Mouse (Mus musculus): ENCODE data around the gene Sema3b.
"Not testable (repeated sequence)": the region's sequence is repeated elsewhere in the genome, so short reads cannot be mapped to it uniquely, and the experiment has no call there.

Sema3b gene

GRCm38 (mm10) chr9:107570016-107570415 lies 39.0 kb downstream of the Sema3b start:
- no peak for DNase-seq (ENCODE audit: low read depth, low spot score)

GRCm38 (mm10) chr9:107569270-107569669 lies 39.8 kb downstream of the Sema3b start:
- DNase-seq (ENCODE audit: low read depth, low spot score), result no peak

GRCm38 (mm10) chr9:107568331-107569261 lies 40.4 kb downstream of the Sema3b start:
- peak; percentile 89 for DNase-seq (ENCODE audit: low read depth, low spot score)

GRCm38 (mm10) chr9:107567702-107568319 lies 41.2 kb downstream of the Sema3b start, which contains the start of gene Hyal2:
Gene Hyal2, plus strand, starts transcription at chr9:107567945.
- no peak for DNase-seq (ENCODE audit: low read depth, low spot score)

GRCm38 (mm10) chr9:107566855-107567254 lies 42.2 kb downstream of the Sema3b start:
- DNase-seq (ENCODE audit: low read depth, low spot score), result no peak

GRCm38 (mm10) chr9:107566041-107566709 lies 42.9 kb downstream of the Sema3b start:
- DNase-seq (ENCODE audit: low read depth, low spot score), result peak; percentile 73

- DNase-seq (ENCODE audit: low read depth, low spot score), result not testable (repeated sequence)
These were observed 43.5 kb downstream of the Sema3b start for GRCm38 (mm10) chr9:107565556-107565955.

- DNase-seq (ENCODE audit: low read depth, low spot score), result peak; percentile 92
These were observed 45.9 kb downstream of the Sema3b start, which contains the start of gene Tusc2 for GRCm38 (mm10) chr9:107563029-107563581. Gene Tusc2, plus strand, starts transcription at chr9:107563255.

GRCm38 (mm10) chr9:107556346-107556745 lies 52.7 kb downstream of the Sema3b start:
- no peak for DNase-seq (ENCODE audit: low read depth, low spot score)

GRCm38 (mm10) chr9:107555701-107556100 lies 53.3 kb downstream of the Sema3b start:
- no peak for DNase-seq (ENCODE audit: low read depth, low spot score)

GRCm38 (mm10) chr9:107555031-107555457 lies 54.0 kb downstream of the Sema3b start:
- DNase-seq (ENCODE audit: low read depth, low spot score), result no peak

- peak; percentile 100 for DNase-seq (ENCODE audit: low read depth, low spot score)
These were observed 54.7 kb downstream of the Sema3b start for GRCm38 (mm10) chr9:107554319-107554825.

- peak; percentile 63 for DNase-seq (ENCODE audit: low read depth, low spot score)
These were observed 55.3 kb downstream of the Sema3b start for GRCm38 (mm10) chr9:107553541-107554318.

- no peak for DNase-seq (ENCODE audit: low read depth, low spot score)
These were observed 56.2 kb downstream of the Sema3b start for GRCm38 (mm10) chr9:107552690-107553393.

- DNase-seq (ENCODE audit: low read depth, low spot score), result no peak
These were observed 57.1 kb downstream of the Sema3b start for GRCm38 (mm10) chr9:107551890-107552355.

GRCm38 (mm10) chr9:107551117-107551889 lies 57.7 kb downstream of the Sema3b start, which contains the start of gene Rassf1:
Gene Rassf1, plus strand, starts transcription at chr9:107551555.
- DNase-seq (ENCODE audit: low read depth, low spot score), result peak; percentile 90

GRCm38 (mm10) chr9:107550491-107551116 lies 58.4 kb downstream of the Sema3b start:
- no peak for DNase-seq (ENCODE audit: low read depth, low spot score)

- DNase-seq (ENCODE audit: low read depth, low spot score), result no peak
These were observed 59.5 kb downstream of the Sema3b start for GRCm38 (mm10) chr9:107549297-107550074.

Measured in CD4-positive helper T cell, adult 2 months (primary cell).